Mouse (Mus musculus): ENCODE measurements around the gene Ppcs.

GRCm38 (mm10) chr4:119462457-119462856 is 40.2 kb upstream of the Ppcs start:
- TF ChIP-seq CTCF (IDR thresholded peaks at IDR 0.05) (no peak), EP300 (IDR thresholded peaks at IDR 0.05) (no peak)
